Mouse (Mus musculus): ENCODE data around the gene Kdm5a.

The Kdm5a gene

GRCm38 (mm10) chr6:120363688-120364522 lies at the start of gene Kdm5a, which contains the start of gene Ccdc77:
TSS of gene Kdm5a (plus strand) at chr6:120364124.
TSS of gene Ccdc77 (minus strand) at chr6:120364374.
- peak; percentile 93 for DNase-seq (ENCODE audit: low spot score)

GRCm38 (mm10) chr6:120318303-120318940 lies 45.5 kb upstream of the Kdm5a start:
- DNase-seq (ENCODE audit: low spot score), result no peak

GRCm38 (mm10) chr6:120319129-120319528 lies 44.8 kb upstream of the Kdm5a start:
- DNase-seq (ENCODE audit: low spot score), result no peak

- no peak for DNase-seq (ENCODE audit: low spot score)
These were observed 43.6 kb upstream of the Kdm5a start for GRCm38 (mm10) chr6:120320369-120320768.

- peak; percentile 57 for DNase-seq (ENCODE audit: low spot score)
These were observed 39.5 kb upstream of the Kdm5a start for GRCm38 (mm10) chr6:120324295-120324927.

- DNase-seq (ENCODE audit: low spot score), result no peak
These were observed 31.6 kb upstream of the Kdm5a start for GRCm38 (mm10) chr6:120332351-120332750.

GRCm38 (mm10) chr6:120343992-120344391 lies 19.9 kb upstream of the Kdm5a start:
- no peak for DNase-seq (ENCODE audit: low spot score)

GRCm38 (mm10) chr6:120349018-120349417 lies 14.9 kb upstream of the Kdm5a start:
- DNase-seq (ENCODE audit: low spot score), result no peak

GRCm38 (mm10) chr6:120356478-120356877 lies 7.4 kb upstream of the Kdm5a start:
- DNase-seq (ENCODE audit: low spot score), result no peak

GRCm38 (mm10) chr6:120356951-120357945 lies 6.7 kb upstream of the Kdm5a start:
- peak; percentile 92 for DNase-seq (ENCODE audit: low spot score)

GRCm38 (mm10) chr6:120362124-120362523 lies 1.8 kb upstream of the Kdm5a start:
- DNase-seq (ENCODE audit: low spot score), result no peak

GRCm38 (mm10) chr6:120362774-120363687 lies 893 bp upstream of the Kdm5a start:
- no peak for DNase-seq (ENCODE audit: low spot score)

- no peak for DNase-seq (ENCODE audit: low spot score)
These were observed 590 bp downstream of the Kdm5a start for GRCm38 (mm10) chr6:120364523-120364905.

GRCm38 (mm10) chr6:120365051-120365450 lies 1.1 kb downstream of the Kdm5a start:
- DNase-seq (ENCODE audit: low spot score), result no peak

GRCm38 (mm10) chr6:120376736-120377135 lies 12.8 kb downstream of the Kdm5a start:
- no peak for DNase-seq (ENCODE audit: low spot score)

- DNase-seq (ENCODE audit: low spot score), result no peak
These were observed 26.1 kb downstream of the Kdm5a start for GRCm38 (mm10) chr6:120390054-120390453.

GRCm38 (mm10) chr6:120392811-120393210 lies 28.9 kb downstream of the Kdm5a start:
- DNase-seq (ENCODE audit: low spot score), result no peak

- no peak for DNase-seq (ENCODE audit: low spot score)
These were observed 31.9 kb downstream of the Kdm5a start for GRCm38 (mm10) chr6:120395622-120396345.

GRCm38 (mm10) chr6:120403936-120404335 lies 40.0 kb downstream of the Kdm5a start:
- DNase-seq (ENCODE audit: low spot score), result no peak

- no peak for DNase-seq (ENCODE audit: low spot score)
These were observed 74.2 kb downstream of the Kdm5a start for GRCm38 (mm10) chr6:120438161-120438560.
